Mouse (Mus musculus) cortical plate, adult 2 months (tissue): ENCODE measurements at regions not wholly inside any gene's neighbourhood (a gene's known extent, or its start where the extent isn't known, plus 50 kb on each side); places are given as distances from the start of the nearest gene placed in this dataset.

Experiments used
- CTCF ChIP-seq: fragments of 200-500 bp; IDR thresholded peaks from 2 replicates; pipeline ENCODE4 v1.5.1; 2011; ENCODE audit warnings: mild to moderate bottlenecking, control low read depth, low read length; ENCODE audit not compliant: insufficient read depth; ENCODE audit errors: extremely low read depth
- POLR2A ChIP-seq: fragments of 200-500 bp; IDR thresholded peaks from 2 replicates; pipeline ENCODE4 v1.6.1; 2011; ENCODE audit warnings: mild to moderate bottlenecking, low read length, control low read depth; ENCODE audit not compliant: insufficient read depth; ENCODE audit errors: extremely low read depth

- TF ChIP-seq POLR2A = no peak
- TF ChIP-seq CTCF = no peak
Observed at GRCm38 (mm10) chr11:71871297-71871696, 121.6 kb downstream of the Wscd1 start.
